Mouse (Mus musculus) midbrain, embryonic 13.5 days (tissue): ENCODE data around the gene Focad. TPM values are rescaled to one million over a fixed set of nuclear protein-coding genes. Genes with fewer than 3 reads are reported as not detected.
A peak's percentile ranks its signal among the peaks of the same experiment; 100 is the strongest.

Experiments
- ATAC-seq: fragments of 200-750 bp; cut with Nextera tagmentation; 2 replicates; pipeline ENCODE4 v1.8.0; 2017; ENCODE audit warnings: mild to moderate bottlenecking, moderate TSS enrichment, moderate library complexity
- H3K27ac ChIP-seq: fragments of 300-500 bp; sonication (generic); 2 replicates; pipeline ENCODE4 v1.5.1; 2015; ENCODE audit warnings: inconsistent platforms, mild to moderate bottlenecking, moderate library complexity
- H3K27me3 ChIP-seq: fragments of 300-500 bp; sonication (generic); 2 replicates; pipeline ENCODE4 v1.6.1; 2015; ENCODE audit warnings: mild to moderate bottlenecking, inconsistent platforms
- H3K36me3 ChIP-seq: fragments of 300-500 bp; sonication (generic); 2 replicates; pipeline ENCODE4 v1.6.1; 2015; ENCODE audit warnings: mild to moderate bottlenecking, inconsistent platforms
- H3K4me1 ChIP-seq: fragments of 300-500 bp; sonication (generic); replicated peaks from 2 replicates; pipeline ENCODE4 v1.6.1; 2015; ENCODE audit warnings: inconsistent platforms
- H3K4me2 ChIP-seq: fragments of 300-500 bp; sonication (generic); replicated peaks from 2 replicates; pipeline ENCODE4 v1.6.1; 2015; ENCODE audit warnings: moderate library complexity, mild to moderate bottlenecking, inconsistent platforms
- H3K4me3 ChIP-seq: fragments of 300-500 bp; sonication (generic); replicated peaks from 2 replicates; pipeline ENCODE4 v1.5.1; 2015; ENCODE audit warnings: mild to moderate bottlenecking, inconsistent platforms
- H3K9ac ChIP-seq: fragments of 300-500 bp; sonication (generic); replicated peaks from 2 replicates; pipeline ENCODE4 v1.6.1; 2015; ENCODE audit warnings: mild to moderate bottlenecking, inconsistent platforms
- H3K9me3 ChIP-seq: fragments of 300-500 bp; sonication (generic); 2 replicates; pipeline ENCODE4 v1.6.1; 2016; ENCODE audit warnings: mild to moderate bottlenecking, inconsistent platforms
- WGBS: fragments of 180-500 bp; shearing (Covaris S2); methylation state at CpG from one replicate; pipeline ENCODE4 v1.1.7; 2015; 5-methylcytosine and 5-hydroxymethylcytosine counted together
- polyA plus RNA-seq: library from polyadenylated mRNA; unstranded; fragments of >200 nt; fragmentation: Nextera tagmentation; extraction: Ambion mirVana; gene quantifications from 2 replicates; pipeline ENCODE4 v1.2.1, GENCODE M21; 2015

The Focad gene
- polyA plus RNA-seq, result 10.1 and 12.7 TPM in 2 replicates

DNA sequence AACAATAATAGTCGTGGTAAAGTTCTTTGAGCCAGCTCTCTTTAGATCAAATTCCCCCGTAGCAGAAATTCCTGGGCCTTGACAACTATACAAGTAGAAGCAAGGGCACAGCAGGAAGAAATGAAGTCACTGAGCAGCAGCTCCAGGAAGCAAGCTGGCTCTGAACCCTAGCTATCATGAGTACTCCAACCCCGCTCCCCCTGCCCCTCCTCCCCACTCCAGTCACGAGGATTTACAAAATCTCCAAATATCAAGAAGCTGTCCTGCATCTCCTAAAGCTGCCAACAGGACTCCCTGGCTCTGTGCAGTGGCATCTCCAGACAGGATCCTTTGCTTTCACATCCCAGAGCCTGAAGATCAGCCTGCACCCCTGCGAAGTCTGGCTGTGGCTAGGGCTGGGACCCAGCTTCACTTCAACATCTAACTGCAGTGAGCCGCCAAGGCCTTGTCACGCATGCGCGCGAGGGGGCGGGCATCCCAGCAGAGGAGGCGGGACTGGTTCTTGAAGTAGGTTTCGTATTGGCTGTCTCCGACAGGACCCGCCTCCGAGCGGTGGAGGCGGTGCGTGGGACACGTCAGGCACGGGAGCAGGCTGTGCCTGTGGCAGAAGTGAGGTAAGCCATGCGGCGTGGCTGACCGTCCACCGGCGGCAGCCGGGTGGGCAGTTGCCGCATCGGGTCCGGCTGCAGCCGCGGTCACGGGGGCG lies at the start of gene Focad:
Gene Focad, plus strand, starts transcription at position 568 of the 706 bp plus-strand sequence.
- H3K27me3 ChIP-seq, result no peaks in the 10 kb centered on the region
- peak within 1 kb of the TSS; percentile 79 for H3K4me3 ChIP-seq
- no peaks in the 10 kb centered on the region for H3K36me3 ChIP-seq
- peak within 1 kb of the TSS; percentile 85 for H3K9ac ChIP-seq
- WGBS, result under 1% methylated on average over 34 of the region's 34 CpGs
- peak within 1 kb of the TSS; percentile 75 for H3K27ac ChIP-seq
- H3K9me3 ChIP-seq, result no peaks in the 10 kb centered on the region
- peak; percentile 100 for ATAC-seq
- peak within 1 kb of the TSS; percentile 99 for H3K4me2 ChIP-seq
- peaks cover 10% of the 10 kb centered on the region for H3K4me1 ChIP-seq

DNA sequence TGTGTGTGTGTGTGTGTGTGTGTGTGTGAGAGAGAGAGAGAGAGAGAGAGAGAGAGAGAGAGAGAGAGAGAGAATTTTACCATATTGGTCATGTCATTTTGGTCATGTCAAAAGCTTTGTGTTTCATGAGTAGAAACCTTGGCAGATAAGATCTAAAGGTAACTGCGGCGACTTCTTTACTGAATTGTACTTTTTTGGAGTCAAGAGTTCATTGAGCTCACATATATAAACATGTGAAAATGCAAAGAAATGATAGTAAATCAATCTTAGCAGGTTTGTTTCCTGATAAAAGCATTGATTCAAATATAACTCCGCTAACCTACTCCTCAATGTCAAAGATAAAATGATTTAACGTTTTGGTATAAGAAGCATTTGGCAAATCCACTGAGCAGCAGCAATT lies 49.3 kb upstream of the Focad start:
- ATAC-seq, result no peak
- 85% methylated on average over 4 of the region's 4 CpGs for WGBS

GRCm38 (mm10) chr4:88046280-88046679 lies 48.1 kb upstream of the Focad start:
- Histone ChIP-seq H3K27ac (no peak overlapping the region), H3K4me3 (no peak overlapping the region), H3K4me1 (no peaks in the 10 kb centered on the region), H3K36me3 (no peaks in the 10 kb centered on the region), H3K9me3 (no peaks in the 10 kb centered on the region), H3K27me3 (no peaks in the 10 kb centered on the region), H3K4me2 (no peak overlapping the region), H3K9ac (no peak overlapping the region)
- WGBS, result 85% methylated on average over 8 of the region's 8 CpGs
- ATAC-seq, result no peak

More for the DNA sequence above, 49.3 kb upstream of the Focad start:
- no peaks in the 10 kb centered on the region for H3K4me1 ChIP-seq
- H3K9ac ChIP-seq, result no peak overlapping the region
- H3K27ac ChIP-seq, result no peak overlapping the region
- H3K4me3 ChIP-seq, result no peak overlapping the region
- no peaks in the 10 kb centered on the region for H3K9me3 ChIP-seq
- H3K4me2 ChIP-seq, result no peak overlapping the region
- no peaks in the 10 kb centered on the region for H3K27me3 ChIP-seq
- no peaks in the 10 kb centered on the region for H3K36me3 ChIP-seq

DNA sequence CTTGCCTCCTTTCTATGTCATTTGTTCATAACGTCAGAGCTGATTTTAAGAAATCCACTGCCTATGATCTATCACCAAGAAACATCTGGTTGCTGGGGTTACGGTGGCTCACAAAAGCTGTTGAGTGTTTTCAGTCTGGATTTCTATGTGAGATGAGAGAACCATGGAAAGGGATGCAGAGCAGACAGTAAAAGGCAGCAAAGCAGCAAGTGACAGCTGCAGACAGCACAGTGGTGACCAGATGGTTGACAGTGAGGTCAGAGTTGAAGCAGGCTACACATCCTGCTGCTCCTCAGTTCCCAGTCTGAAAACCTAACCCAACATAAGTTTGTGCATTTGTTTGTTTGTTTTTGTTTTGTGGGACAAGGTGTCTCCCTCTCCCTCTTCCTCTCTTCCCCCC lies 19.0 kb upstream of the Focad start:
- no peak overlapping the region for H3K4me2 ChIP-seq
- H3K9me3 ChIP-seq, result no peaks in the 10 kb centered on the region
- H3K36me3 ChIP-seq, result no peaks in the 10 kb centered on the region
- no peaks in the 10 kb centered on the region for H3K27me3 ChIP-seq
- H3K4me1 ChIP-seq, result no peaks in the 10 kb centered on the region
- ATAC-seq, result no peak
- H3K9ac ChIP-seq, result no peak overlapping the region
- WGBS, result 61% methylated on average over 2 of the region's 2 CpGs
- H3K27ac ChIP-seq, result no peak overlapping the region
- no peak overlapping the region for H3K4me3 ChIP-seq

GRCm38 (mm10) chr4:88078983-88079382 lies 15.4 kb upstream of the Focad start:
- Histone ChIP-seq H3K27me3 (no peaks in the 10 kb centered on the region), H3K4me3 (no peak overlapping the region), H3K9ac (no peak overlapping the region), H3K36me3 (no peaks in the 10 kb centered on the region), H3K27ac (no peak overlapping the region), H3K4me2 (no peak overlapping the region), H3K4me1 (no peaks in the 10 kb centered on the region), H3K9me3 (no peaks in the 10 kb centered on the region)
- no peak for ATAC-seq
- 75% methylated on average over 3 of the region's 3 CpGs for WGBS

DNA sequence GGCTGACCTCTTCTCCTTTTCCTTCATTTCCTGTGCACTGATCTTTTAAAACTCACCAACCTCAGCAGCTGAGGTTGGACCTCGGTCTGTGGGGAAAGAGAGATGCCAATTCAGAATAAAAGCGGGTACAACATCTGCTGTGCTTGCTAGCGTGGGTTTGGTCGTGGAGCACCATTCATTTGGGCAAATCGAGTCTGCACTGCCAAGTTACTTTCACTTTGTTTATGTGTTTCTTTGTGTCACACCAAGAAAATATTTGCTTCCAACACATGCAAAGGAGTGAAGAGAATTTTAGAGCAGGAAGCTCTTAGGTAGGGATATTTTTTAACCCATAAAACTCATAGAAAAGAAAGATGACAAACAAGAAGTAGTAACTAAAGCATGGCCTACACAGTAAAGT lies 13.0 kb upstream of the Focad start:
- no peak overlapping the region for H3K4me3 ChIP-seq
- no peaks in the 10 kb centered on the region for H3K27me3 ChIP-seq
- H3K27ac ChIP-seq, result no peak overlapping the region
- no peak for ATAC-seq
- 81% methylated on average over 5 of the region's 5 CpGs for WGBS
- H3K4me2 ChIP-seq, result no peak overlapping the region
- no peaks in the 10 kb centered on the region for H3K9me3 ChIP-seq
- no peaks in the 10 kb centered on the region for H3K4me1 ChIP-seq
- H3K9ac ChIP-seq, result no peak overlapping the region
- H3K36me3 ChIP-seq, result no peaks in the 10 kb centered on the region

GRCm38 (mm10) chr4:88081885-88082284 lies 12.5 kb upstream of the Focad start:
- Histone ChIP-seq H3K36me3 (no peaks in the 10 kb centered on the region), H3K9ac (no peak overlapping the region), H3K4me1 (no peaks in the 10 kb centered on the region), H3K4me3 (no peak overlapping the region), H3K9me3 (no peaks in the 10 kb centered on the region), H3K4me2 (no peak overlapping the region), H3K27me3 (no peaks in the 10 kb centered on the region), H3K27ac (no peak overlapping the region)
- no peak for ATAC-seq
- 96% methylated on average over 3 of the region's 3 CpGs for WGBS

- H3K27ac ChIP-seq, result no peak overlapping the region
- no peaks in the 10 kb centered on the region for H3K36me3 ChIP-seq
- 90% methylated on average over 4 of the region's 4 CpGs for WGBS
- no peaks in the 10 kb centered on the region for H3K27me3 ChIP-seq
- H3K9me3 ChIP-seq, result no peaks in the 10 kb centered on the region
- ATAC-seq, result no peak
- H3K4me2 ChIP-seq, result no peak overlapping the region
- no peak overlapping the region for H3K4me3 ChIP-seq
- no peak overlapping the region for H3K9ac ChIP-seq
- no peaks in the 10 kb centered on the region for H3K4me1 ChIP-seq
Measured at GRCm38 (mm10) chr4:88082381-88082780, 12.0 kb upstream of the Focad start.

DNA sequence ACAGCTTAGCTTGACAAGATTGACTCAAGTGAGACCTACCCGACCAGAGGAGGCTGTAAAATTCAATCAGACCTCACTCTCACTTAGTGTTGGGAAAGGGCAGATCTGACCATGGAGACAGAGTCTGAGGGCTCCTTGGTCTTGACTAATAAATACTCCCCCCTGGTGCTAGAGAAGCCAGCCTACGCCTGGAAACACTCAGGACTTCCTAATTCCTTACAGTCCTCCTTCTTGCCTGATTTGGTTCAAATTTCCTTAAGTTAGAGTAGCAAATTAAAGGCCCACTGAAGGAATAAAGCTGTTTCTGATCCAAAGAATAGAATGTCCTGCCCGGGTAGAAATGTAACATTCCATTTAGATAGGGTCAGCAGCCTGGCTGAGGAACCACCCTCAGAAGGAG lies 10.6 kb upstream of the Focad start:
- Histone ChIP-seq H3K9ac (no peak overlapping the region), H3K4me2 (no peak overlapping the region), H3K4me3 (no peak overlapping the region), H3K9me3 (no peaks in the 10 kb centered on the region), H3K36me3 (no peaks in the 10 kb centered on the region), H3K27ac (no peak overlapping the region), H3K4me1 (no peaks in the 10 kb centered on the region), H3K27me3 (no peaks in the 10 kb centered on the region)
- WGBS, result 70% methylated on average over 3 of the region's 3 CpGs
- ATAC-seq, result no peak

DNA sequence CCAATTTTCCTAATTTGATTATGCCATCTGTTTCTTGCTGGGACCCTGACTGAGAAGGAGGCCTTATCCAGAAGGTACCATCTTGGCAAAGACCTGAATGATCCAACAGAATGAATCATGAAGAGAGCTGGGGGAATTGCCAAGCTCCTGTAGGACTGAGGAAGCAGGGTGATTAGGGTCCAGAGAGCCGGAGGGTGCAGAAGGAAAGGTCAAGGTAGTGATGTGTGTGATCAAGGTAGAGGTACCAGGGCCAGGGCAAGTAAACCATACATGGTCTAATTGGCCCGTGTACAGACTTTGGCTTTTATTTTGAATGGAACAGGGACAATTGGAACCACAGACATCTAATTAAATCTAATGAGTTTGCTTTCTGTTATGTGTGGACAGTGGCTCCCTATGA lies 4.1 kb upstream of the Focad start:
- WGBS, result 76% methylated on average over 2 of the region's 2 CpGs
- ATAC-seq, result no peak
- H3K9ac ChIP-seq, result no peak overlapping the region
- H3K4me2 ChIP-seq, result no peak overlapping the region
- no peaks in the 10 kb centered on the region for H3K27me3 ChIP-seq
- peaks cover 10% of the 10 kb centered on the region for H3K4me1 ChIP-seq
- no peaks in the 10 kb centered on the region for H3K9me3 ChIP-seq
- H3K36me3 ChIP-seq, result no peaks in the 10 kb centered on the region
- no peak overlapping the region for H3K4me3 ChIP-seq
- H3K27ac ChIP-seq, result no peak overlapping the region

DNA sequence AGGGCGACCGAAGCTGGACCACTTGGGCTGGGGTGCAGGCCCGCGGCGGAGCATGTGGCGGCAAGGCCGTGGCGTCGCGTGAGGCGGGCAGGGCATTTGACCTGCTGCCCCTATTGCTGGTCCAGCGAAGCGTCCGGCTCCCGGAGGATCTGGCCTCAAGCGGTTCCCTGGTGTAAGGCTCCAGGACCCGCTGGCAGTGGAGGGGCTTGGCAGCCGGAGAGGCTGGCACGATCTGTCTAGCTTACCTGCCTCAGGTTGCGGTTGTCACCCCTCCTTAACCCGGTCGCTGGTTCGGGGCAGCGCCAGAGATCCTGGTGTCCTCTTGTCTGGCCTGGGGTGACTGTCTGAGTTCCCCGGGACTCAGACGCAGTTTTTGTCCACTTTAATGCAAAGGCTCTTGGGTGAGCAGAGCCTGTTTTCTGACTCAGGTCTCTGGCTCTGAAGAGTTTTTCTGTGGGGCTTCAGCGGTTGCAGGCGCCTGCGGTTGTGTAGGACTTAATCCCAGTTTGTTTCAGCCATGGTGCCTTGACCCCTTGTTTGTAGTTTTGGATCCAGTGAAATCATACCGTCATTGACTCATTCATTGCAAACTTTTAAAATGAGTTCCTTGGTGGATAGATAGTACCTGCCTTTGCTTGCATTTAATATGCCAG lies 465 bp downstream of the Focad start:
- H3K9me3 ChIP-seq, result no peaks in the 10 kb centered on the region
- no peaks in the 10 kb centered on the region for H3K27me3 ChIP-seq
- no peaks in the 10 kb centered on the region for H3K36me3 ChIP-seq
- H3K4me3 ChIP-seq, result peak overlapping the region; percentile 79
- whole genome bisulfite sequencing, result under 1% methylated on average over 30 of the region's 30 CpGs
- peaks cover 10% of the 10 kb centered on the region for H3K4me1 ChIP-seq
- H3K27ac ChIP-seq, result peak overlapping the region; percentile 67
- H3K9ac ChIP-seq, result peak overlapping the region; percentile 85
- ATAC-seq, result no peak
- H3K4me2 ChIP-seq, result peak overlapping the region; percentile 99

GRCm38 (mm10) chr4:88095693-88096092 lies 1.3 kb downstream of the Focad start:
- Histone ChIP-seq H3K4me3 (no peak overlapping the region), H3K27ac (no peak overlapping the region), H3K36me3 (no peaks in the 10 kb centered on the region), H3K9ac (no peak overlapping the region), H3K9me3 (no peaks in the 10 kb centered on the region), H3K4me2 (no peak overlapping the region), H3K4me1 (peaks cover 10% of the 10 kb centered on the region), H3K27me3 (no peaks in the 10 kb centered on the region)
- ATAC-seq, result no peak
- 82% methylated on average over 2 of the region's 2 CpGs for WGBS
